Mouse (Mus musculus): ENCODE results near the gene Gm5737. TPM values are rescaled to one million over a fixed set of nuclear protein-coding genes. Genes with fewer than 3 reads are reported as not detected.

Gene Gm5737
- total RNA-seq, 2 experiments from 2014 or later, result not detected

GRCm38 (mm10) chr7:120873083-120873482 is 60.9 kb downstream of the Gm5737 start:
- no peak for ATAC-seq (replicated peaks; ENCODE audit: low FRiP score, low TSS enrichment, poor library complexity, severe bottlenecking)

- ATAC-seq (replicated peaks; ENCODE audit: low FRiP score, low TSS enrichment, poor library complexity, severe bottlenecking), result no peak
These were observed 61.9 kb downstream of the Gm5737 start for GRCm38 (mm10) chr7:120874021-120874420.

DNA sequence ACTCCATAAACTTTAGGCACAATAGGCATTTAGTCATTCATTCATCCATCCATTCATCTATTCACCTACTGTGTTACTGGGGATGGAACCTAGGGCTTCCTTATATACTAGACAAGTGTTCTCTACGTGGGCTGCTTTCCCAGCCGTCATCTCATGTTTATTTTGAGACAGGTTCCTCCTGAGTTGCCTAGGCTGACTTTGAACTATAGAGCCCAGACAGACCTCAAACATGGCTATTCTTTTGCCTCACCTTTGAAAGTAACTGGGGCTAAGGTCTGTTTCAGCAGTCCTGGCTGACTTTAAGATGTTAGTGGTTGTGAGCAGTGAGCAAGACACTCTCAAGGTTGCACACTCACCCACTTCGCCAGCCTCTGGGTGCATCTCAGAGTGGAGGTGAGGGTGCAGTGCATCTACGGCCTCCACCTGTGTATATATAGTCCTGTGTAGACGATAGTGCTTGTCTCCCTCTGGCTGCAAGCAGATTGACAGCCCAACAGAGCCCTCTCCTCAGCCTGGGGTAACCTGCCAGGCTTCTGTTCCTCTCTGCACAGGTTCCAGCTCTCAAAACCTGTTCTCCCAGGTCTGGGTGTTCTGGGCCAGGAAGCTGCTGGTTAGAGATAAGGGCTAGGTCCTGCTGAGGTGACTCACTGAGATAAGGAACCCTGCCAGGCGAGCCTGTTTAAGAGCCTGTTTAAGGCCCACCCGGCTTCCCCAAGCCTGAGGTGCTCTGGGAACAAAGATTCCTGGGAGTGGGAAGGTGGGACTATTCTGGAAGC is 62.8 kb downstream of the Gm5737 start:
- peak; percentile 93 for ATAC-seq (replicated peaks; ENCODE audit: low FRiP score, low TSS enrichment, poor library complexity, severe bottlenecking)

DNA sequence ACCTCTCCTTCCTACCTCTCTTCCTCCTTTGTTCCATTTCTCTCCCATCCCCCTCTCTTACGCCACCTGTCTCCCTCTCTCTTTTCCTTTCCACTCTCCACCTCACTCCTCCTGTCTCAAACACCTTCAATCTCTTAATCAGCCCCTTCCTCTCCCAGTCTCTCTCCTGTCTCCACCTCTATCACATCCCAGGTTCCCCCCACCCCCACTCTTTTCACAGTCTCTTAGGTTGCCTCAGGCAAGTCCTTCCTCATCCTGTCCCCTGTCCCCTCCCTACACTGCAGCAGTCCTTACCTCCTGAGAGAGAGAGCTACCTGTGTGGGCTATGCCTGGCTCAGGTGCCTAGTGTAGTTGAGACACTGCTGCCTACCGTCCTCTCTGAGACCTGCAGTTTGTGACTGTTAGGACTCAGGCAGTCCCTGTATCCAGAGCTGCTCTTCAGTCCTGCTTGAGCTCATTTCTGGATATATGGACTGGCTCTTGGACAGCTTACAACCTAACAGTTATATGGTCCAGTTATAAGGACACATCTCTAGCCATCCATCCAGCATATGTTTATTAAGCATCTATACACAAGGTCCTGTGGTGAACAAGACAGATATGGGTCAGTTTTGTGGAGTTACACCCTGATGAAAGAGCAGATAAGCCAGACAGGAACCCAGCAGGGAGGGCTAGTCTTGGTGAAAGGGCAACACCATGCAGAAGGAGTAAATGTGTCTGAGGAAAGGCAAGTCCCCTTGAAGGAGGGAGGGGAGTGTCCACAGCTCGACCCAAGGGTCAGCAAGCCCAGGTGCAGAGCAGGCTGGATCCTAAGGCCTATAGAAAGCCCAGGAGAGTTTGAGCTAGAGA is 63.6 kb downstream of the Gm5737 start:
- peak; percentile 16 for ATAC-seq (replicated peaks; ENCODE audit: low FRiP score, low TSS enrichment, poor library complexity, severe bottlenecking)

DNA sequence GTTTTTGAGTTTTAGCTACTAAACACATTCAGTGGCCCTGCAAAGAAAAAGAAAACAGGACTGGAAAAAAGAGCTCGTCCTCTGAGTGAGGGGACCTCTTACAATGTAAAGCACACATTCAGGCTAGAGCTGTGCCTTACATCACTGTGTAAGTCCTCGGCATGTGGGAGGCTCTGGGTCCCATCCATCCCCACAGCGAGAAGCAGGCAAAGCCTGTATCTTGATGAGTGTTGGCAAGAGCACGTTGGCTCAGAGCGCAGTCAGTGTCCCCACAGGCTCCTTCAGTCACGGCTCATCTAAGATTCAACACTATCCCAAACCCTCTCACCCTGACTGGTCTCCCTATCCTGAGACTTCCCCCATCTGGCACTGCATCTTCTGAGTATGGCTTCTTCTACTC is 66.1 kb downstream of the Gm5737 start:
- ATAC-seq (replicated peaks; ENCODE audit: low FRiP score, low TSS enrichment, poor library complexity, severe bottlenecking), result no peak

- ATAC-seq (replicated peaks; ENCODE audit: low FRiP score, low TSS enrichment, poor library complexity, severe bottlenecking), result peak; percentile 30
These were observed 67.8 kb downstream of the Gm5737 start for GRCm38 (mm10) chr7:120879972-120880371.

- ATAC-seq (replicated peaks; ENCODE audit: low FRiP score, low TSS enrichment, poor library complexity, severe bottlenecking), result no peak
These were observed 68.6 kb downstream of the Gm5737 start for GRCm38 (mm10) chr7:120880770-120881169.

Other genes with a start within 250 kb of the Gm5737 start
- 207 and 215 TPM in 2 replicates for gene Uqcrc2, start 177.2 kb upstream of the Gm5737 start, total RNA-seq (2014; fragmentation: Nextera tagmentation)
- gene Uqcrc2, start 177.2 kb upstream of the Gm5737 start, total RNA-seq (2017), result 222 and 233 TPM in 2 replicates
- not detected in 2 replicates for gene Pdzd9, start 142.0 kb upstream of the Gm5737 start, total RNA-seq (2014; fragmentation: Nextera tagmentation)
- gene Pdzd9, start 142.0 kb upstream of the Gm5737 start, total RNA-seq (2017), result not detected in 2 replicates
- 31.7 and 38.8 TPM in 2 replicates for gene Mosmo, start 134.7 kb upstream of the Gm5737 start, total RNA-seq (2014; fragmentation: Nextera tagmentation)
- gene Mosmo, start 134.7 kb upstream of the Gm5737 start, total RNA-seq (2017), result 15.4 and 42.1 TPM in 2 replicates
- not detected in 2 replicates for gene Vwa3a, start 73.0 kb upstream of the Gm5737 start, total RNA-seq (2014; fragmentation: Nextera tagmentation)
- gene Vwa3a, start 73.0 kb upstream of the Gm5737 start, total RNA-seq (2017), result not detected in 2 replicates
- 42.3 and 63.0 TPM in 2 replicates for gene Eef2k, start 30.5 kb downstream of the Gm5737 start, total RNA-seq (2014; fragmentation: Nextera tagmentation)
- 49.9 and 52.6 TPM in 2 replicates for gene Eef2k, start 30.5 kb downstream of the Gm5737 start, total RNA-seq (2017)
- gene Polr3e, start 105.4 kb downstream of the Gm5737 start, total RNA-seq (2014; fragmentation: Nextera tagmentation), result 36.0 and 40.6 TPM in 2 replicates
- gene Polr3e, start 105.4 kb downstream of the Gm5737 start, total RNA-seq (2017), result 32.4 and 36.6 TPM in 2 replicates
- gene Cdr2, start 169.9 kb downstream of the Gm5737 start, total RNA-seq (2014; fragmentation: Nextera tagmentation), result 32.2 and 39.0 TPM in 2 replicates
- gene Cdr2, start 169.9 kb downstream of the Gm5737 start, total RNA-seq (2017), result 42.9 and 61.6 TPM in 2 replicates
- gene Mfsd13b, start 170.1 kb downstream of the Gm5737 start, total RNA-seq (2014; fragmentation: Nextera tagmentation), result 0.33 TPM in 1 of 2 replicates, not detected in the other
- gene Mfsd13b, start 170.1 kb downstream of the Gm5737 start, total RNA-seq (2017), result not detected in 2 replicates
- 45.9 and 68.5 TPM in 2 replicates for gene Mettl9, start 222.1 kb downstream of the Gm5737 start, total RNA-seq (2014; fragmentation: Nextera tagmentation)
- gene Mettl9, start 222.1 kb downstream of the Gm5737 start, total RNA-seq (2017), result 73.7 and 91.7 TPM in 2 replicates

Data from megakaryocyte-erythroid progenitor cell, adult 5-6 weeks (primary cell).